Mouse (Mus musculus): Measurements from ENCODE around the gene Tsc2.

The Tsc2 gene

DNA sequence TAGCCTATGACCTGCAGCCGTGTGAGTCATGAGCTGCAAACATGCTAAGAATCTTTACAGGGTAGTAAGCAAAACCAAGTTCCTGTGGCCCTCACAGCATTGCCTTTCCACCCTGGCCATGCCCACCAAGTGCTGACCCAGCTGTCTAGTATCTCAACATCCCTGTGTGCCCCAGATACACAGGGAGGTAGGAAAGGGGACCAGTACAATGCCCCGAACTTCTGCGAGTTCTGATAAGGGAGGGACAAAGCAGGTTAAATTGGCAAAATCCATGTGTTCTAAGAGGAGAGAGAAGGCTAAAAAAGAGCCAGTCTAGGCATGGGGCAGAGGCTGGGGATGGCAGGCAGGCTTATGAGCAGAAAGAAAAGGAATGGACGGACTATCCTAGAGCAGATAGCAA is 24.1 kb downstream of the Tsc2 start:
- no peak for DNase-seq

GRCm38 (mm10) chr17:24604557-24604956 is 27.9 kb downstream of the Tsc2 start:
- DNase-seq = no peak

- no peak for DNase-seq
Observed at GRCm38 (mm10) chr17:24603961-24604360, 28.5 kb downstream of the Tsc2 start.

- no peak for DNase-seq
Observed at GRCm38 (mm10) chr17:24600502-24600901, 31.9 kb downstream of the Tsc2 start.

GRCm38 (mm10) chr17:24597989-24598388 is 34.4 kb downstream of the Tsc2 start:
- DNase-seq = no peak

DNA sequence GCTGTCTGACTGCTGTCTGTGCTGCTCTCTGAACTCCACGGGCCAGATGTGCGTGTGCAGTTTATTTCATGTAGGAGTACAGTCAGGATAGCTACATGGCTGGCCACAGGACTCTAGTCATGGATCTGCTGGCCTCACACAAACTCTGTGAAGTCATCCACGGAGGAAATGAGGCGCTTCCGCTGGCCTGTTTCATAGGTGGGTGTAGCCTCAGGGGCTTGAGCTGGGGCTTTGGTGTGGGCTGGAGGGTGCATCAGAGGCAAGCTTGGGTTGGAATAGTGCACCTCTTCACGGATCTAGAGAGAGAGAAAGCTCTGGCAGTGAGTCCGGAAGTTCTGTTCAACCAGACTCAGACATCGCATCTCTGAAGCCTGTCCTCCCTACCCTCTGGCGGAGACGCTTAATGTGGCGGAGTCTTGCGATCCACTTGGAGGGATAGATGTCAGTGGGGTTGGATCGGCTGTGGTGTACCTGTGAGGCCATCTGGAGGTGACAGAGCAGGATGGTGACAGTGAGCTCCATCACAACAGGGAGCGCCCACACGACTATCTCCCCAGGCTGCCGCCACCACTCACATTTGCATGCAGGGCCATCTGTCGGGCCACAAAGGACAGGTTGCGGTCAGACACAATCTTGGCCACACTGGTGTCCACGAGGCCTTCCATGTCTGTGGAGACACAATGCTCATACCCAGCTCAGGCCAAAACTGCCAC is 35.8 kb downstream of the Tsc2 start:
- DNase-seq = no peak

GRCm38 (mm10) chr17:24596073-24596466 is 36.4 kb downstream of the Tsc2 start:
- no peak for DNase-seq

- no peak for DNase-seq
Observed at GRCm38 (mm10) chr17:24595126-24596072, 37.0 kb downstream of the Tsc2 start.

DNA sequence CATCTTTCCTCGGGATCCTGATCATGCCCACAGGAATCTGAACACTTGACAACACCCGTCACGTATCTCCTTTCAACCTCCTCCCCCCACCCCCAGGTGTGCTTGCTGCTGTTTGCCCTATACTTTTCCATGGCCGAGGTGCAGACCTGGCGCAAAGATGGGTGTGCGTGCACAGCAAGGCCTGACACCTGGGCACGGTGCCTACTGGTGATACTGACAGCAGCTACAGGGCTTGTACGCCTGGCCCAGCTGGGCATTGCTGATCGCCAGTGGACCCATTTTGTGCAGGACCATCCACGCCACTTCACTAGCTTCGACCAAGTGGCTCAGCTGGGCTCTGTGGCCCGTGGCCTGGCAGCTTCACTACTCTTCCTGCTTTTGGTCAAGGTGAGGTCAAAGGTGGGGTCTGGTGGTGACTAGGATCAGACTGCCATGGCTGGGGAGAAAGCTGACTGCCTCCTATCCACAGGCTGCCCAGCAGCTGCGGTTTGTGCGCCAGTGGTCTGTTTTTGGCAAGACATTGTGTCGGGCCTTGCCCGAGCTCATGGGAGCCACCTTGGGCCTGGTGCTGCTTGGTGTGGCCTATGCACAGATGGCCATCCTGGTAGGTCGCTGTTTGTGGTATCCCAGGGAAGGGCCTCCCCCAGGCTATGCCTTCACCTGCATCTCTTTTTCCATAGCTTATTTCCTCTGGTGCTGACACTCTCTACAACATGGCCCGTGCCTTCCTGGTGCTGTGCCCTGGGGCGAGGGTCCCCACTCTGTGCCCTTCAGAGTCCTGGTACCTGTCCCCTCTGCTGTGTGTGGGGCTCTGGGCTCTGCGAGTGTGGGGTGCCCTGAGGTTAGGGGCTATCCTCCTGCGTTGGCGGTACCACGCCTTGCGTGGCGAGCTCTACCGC is 38.2 kb downstream of the Tsc2 start:
- no peak for DNase-seq

GRCm38 (mm10) chr17:24593248-24593647 is 39.2 kb downstream of the Tsc2 start:
- no peak for DNase-seq

GRCm38 (mm10) chr17:24591695-24592094 is 40.7 kb downstream of the Tsc2 start:
- no peak for DNase-seq

GRCm38 (mm10) chr17:24590943-24591342 is 41.5 kb downstream of the Tsc2 start:
- peak; percentile 22 to 24 for DNase-seq

DNA sequence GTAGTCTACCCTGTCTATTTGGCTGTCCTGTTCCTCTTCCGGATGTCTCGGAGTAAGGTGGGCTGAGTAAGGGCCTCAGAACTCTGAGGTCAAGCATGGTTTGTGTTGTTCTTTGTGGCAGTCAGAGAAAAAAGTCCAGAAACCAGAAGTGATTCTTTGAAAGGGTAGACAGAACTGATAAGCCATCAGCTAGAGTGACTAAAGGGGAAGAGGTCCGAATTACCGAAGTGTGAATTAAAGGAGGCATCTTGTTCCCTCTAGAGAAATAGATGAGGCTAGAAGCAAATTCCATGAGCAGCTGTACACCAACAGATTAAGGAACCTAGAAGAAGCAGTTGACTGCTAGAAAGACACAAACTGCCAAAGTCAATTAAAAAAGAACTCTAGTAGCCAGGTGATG is 45.9 kb downstream of the Tsc2 start:
- DNase-seq = no peak

DNA sequence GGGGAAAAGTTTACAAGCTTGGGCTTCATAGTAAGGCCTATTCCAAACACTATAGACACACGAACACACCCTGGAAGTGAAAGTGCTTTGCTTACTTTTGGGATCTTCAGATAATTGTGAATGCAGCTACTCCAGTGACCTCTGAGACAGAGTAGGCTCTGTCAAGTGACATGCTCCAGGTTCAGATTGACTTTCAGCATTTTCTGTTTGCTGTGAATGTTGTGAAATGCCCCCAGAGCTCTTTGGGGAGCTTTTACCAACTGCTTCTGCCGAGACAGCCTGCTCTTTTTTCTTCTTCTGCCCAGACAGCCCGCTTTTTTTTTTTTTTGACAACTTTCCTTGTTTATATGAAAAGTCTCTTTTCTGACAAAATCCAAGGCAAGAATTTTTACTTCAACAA is 47.9 kb downstream of the Tsc2 start:
- DNase-seq = no peak

DNA sequence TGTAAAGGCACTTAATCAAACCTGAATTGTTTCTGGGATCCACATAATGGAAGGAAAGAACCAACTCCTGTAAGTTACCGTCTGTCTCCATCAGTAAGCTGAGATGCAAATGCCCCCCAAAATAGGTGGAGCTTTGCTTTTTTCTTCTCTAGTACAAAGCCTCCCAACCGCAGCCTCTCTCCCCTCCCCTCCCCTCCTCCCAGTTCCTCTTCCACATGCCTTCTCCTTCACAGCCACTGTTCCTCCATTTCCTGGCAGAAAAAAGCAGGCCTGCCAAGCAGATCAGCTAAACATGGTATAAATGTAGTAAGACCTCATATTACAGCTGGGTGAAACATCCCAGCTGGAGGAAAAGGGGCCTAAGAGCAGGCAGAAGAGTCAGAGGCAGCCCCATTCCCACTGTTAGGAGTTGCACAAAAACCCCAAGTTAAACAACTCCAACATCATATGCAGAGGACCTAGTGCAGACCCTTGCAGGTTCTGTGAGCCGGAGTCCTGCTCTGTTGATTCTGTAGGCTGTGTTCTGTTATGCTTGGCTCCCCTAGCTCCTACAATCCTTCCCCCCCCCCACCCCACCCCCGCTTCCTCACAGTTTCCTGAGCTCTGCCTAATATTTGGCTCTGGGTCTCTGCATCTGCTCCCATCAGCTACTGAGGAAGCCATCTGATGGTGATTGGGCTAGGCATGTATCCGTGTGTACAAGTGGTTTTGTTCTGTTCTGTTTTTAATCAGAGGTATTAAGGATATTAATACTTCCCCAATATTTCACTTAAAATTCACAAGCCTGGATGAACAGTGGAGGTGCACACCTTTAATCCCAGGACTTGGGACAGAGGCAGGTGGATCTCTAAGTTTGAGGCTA is 48.6 kb downstream of the Tsc2 start:
- DNase-seq = peak in 1 of 2 experiments; percentile 23

GRCm38 (mm10) chr17:24580287-24580686 is 52.1 kb downstream of the Tsc2 start:
- DNase-seq = no peak

- DNase-seq = no peak
Observed at GRCm38 (mm10) chr17:24579532-24579931, 52.9 kb downstream of the Tsc2 start.

DNA sequence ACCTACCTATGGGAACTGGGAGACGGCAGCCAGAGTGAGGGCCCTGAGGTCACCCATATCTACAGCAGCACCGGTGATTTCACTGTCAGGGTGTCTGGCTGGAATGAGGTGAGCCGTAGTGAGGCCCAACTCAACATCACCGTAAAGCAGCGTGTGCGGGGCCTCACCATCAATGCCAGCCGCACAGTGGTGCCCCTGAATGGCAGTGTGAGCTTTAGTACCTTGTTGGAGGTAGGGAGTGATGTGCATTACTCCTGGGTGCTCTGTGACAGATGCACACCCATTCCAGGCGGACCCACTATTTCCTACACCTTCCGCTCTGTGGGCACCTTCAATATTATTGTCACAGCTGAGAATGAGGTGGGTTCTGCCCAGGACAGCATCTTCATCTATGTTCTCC is 58.6 kb downstream of the Tsc2 start:
- DNase-seq = no peak

DNA sequence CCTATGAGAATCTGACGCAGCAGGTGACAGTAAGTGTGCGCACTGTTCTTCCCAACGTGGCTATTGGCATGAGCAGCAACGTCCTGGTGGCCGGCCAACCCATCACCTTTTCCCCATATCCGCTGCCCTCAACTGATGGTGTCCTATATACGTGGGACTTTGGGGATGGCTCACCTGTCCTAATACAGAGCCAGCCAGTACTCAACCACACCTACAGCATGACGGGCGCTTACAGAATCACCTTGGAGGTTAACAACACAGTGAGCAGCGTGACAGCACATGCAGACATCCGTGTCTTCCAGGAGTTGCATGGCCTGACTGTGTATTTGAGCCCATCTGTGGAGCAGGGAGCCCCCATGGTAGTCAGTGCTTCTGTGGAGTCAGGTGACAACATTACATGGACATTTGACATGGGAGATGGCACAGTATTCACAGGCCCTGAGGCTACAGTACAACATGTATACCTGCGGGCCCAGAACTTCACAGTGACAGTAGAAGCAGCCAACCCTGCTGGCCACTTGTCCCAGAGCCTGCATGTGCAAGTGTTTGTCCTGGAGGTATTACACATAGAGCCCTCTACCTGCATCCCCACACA is 59.7 kb downstream of the Tsc2 start:
- DNase-seq = no peak

- no peak for DNase-seq
Observed at GRCm38 (mm10) chr17:24569837-24570236, 62.6 kb downstream of the Tsc2 start.

DNA sequence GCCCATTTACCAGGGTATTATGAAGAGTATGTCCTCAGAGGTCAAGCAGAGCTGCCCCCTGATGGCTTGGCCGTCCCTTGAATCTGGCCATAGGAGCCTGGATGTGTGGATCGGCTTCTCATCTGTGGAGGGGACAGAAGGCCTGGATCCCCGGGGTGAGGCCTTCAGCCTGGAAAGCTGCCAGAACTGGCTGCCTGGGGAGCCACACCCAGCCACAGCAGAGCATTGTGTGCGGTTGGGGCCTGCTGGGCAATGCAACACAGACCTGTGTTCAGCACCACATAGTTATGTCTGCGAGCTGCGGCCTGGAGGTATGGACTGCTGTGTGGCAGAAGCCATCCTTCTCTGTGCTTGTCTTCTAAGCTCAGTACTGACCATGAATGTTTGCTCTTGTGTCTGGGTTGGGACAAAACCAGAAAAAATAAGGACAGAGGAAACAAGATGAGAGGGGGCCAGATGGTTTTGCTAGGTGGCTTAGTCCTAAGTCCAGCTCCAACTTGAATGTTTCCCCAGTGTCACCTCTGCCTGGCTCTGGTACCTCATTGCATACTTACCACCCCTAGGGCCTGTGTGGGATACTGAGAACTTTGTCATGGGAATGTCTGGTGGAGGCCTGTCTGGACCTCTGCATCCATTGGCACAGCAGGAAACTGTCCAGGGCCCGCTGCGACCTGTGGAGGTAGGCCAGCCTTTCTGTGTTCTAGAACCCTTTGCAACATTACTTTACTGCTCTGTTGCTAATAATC is 65.2 kb downstream of the Tsc2 start:
- DNase-seq = peak; percentile 65 to 73

Data from lung, adult 18-20 months (tissue).